Mouse (Mus musculus): Measurements from ENCODE around the gene Babam2. TPM values are rescaled to one million over a fixed set of nuclear protein-coding genes. Genes with fewer than 3 reads are reported as not detected.

Gene Babam2
- polyA plus RNA-seq (2012; rRNA removed; ENCODE audit: low replicate concordance), result 43.9 and 60.4 TPM in 2 replicates

GRCm38 (mm10) chr5:31697644-31698296 lies at the start of gene Babam2:
Gene Babam2 (plus strand): TSS chr5:31697684.

GRCm38 (mm10) chr5:31696971-31697643 lies 377 bp upstream of the Babam2 start, which contains the start of gene Rbks:
Gene Rbks (minus strand): TSS chr5:31697627.

Other genes starting within 250 kb of the Babam2 start
- gene Zfp512, start 245.3 kb upstream of the Babam2 start, polyA plus RNA-seq (2012; rRNA removed; ENCODE audit: low replicate concordance), result 12.3 and 19.9 TPM in 2 replicates
- gene 4930548H24Rik, start 211.9 kb upstream of the Babam2 start, polyA plus RNA-seq (2012; rRNA removed; ENCODE audit: low replicate concordance), result 0.09 TPM in 1 of 2 replicates, not detected in the other
- gene Gpn1, start 202.9 kb upstream of the Babam2 start, polyA plus RNA-seq (2012; rRNA removed; ENCODE audit: low replicate concordance), result 13.5 and 22.9 TPM in 2 replicates
- gene Slc4a1ap, start 170.7 kb upstream of the Babam2 start, polyA plus RNA-seq (2012; rRNA removed; ENCODE audit: low replicate concordance), result 13.4 and 18.6 TPM in 2 replicates
- 17.4 and 20.7 TPM in 2 replicates for gene Supt7l, start 169.9 kb upstream of the Babam2 start, polyA plus RNA-seq (2012; rRNA removed; ENCODE audit: low replicate concordance)
- gene Mrpl33, start 100.7 kb upstream of the Babam2 start, polyA plus RNA-seq (2012; rRNA removed; ENCODE audit: low replicate concordance), result 29.5 and 31.3 TPM in 2 replicates
- 3.9 and 5.9 TPM in 2 replicates for gene Rbks, start 57 bp upstream of the Babam2 start, polyA plus RNA-seq (2012; rRNA removed; ENCODE audit: low replicate concordance)

All from subcutaneous adipose tissue, adult 2 months (tissue).